Mouse (Mus musculus) thymus, adult 2 months (tissue): ENCODE measurements at regions not wholly inside any gene's neighbourhood (a gene's known extent, or its start where the extent isn't known, plus 50 kb on each side); places are given as distances from the start of the nearest gene placed in this dataset.

ENCODE experiments used
- CTCF ChIP-seq: fragments of 200-500 bp; IDR thresholded peaks from 2 replicates; pipeline ENCODE4 v1.5.1; 2012; ENCODE audit warnings: mild to moderate bottlenecking, control low read depth, low read length, moderate library complexity, borderline replicate concordance; ENCODE audit not compliant: control insufficient read depth, poor library complexity, insufficient read depth; ENCODE audit errors: extremely low read depth
- POLR2A ChIP-seq: fragments of 200-500 bp; IDR thresholded peaks from 2 replicates; pipeline ENCODE4 v1.6.1; 2012; ENCODE audit warnings: mild to moderate bottlenecking, low read length, control low read depth, moderate library complexity; ENCODE audit not compliant: control insufficient read depth, poor library complexity, insufficient read depth; ENCODE audit errors: extremely low read depth

DNA sequence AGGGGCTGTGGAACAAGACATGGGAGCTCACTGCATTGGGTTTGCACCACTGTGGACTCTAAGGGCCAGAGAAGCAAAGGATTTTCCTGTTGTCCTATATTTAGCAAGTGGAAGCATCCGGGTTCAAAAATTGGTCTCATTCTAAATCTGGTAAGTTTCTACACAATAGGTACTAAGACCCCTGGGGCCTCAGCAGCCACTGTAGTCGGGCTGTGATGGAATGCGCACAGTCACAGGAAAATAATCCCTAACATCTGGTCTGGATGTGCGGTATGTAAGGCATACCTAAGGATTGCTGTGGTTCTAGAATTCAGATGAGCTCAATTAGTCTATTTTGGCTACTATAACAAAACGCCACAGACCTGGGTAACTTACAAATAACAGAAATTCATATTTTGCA lies 74.4 kb upstream of the Spata13 start:
- TF ChIP-seq POLR2A (no peak), CTCF (no peak)
